Mouse (Mus musculus): ENCODE data around the gene Aldh1a3. TPM values are rescaled to one million over a fixed set of nuclear protein-coding genes. Genes with fewer than 3 reads are reported as not detected.
A peak's percentile ranks its signal among the peaks of the same experiment; 100 is the strongest.

Gene Aldh1a3
- polyA plus RNA-seq, 1 experiment from 2014 or later = 9.6 TPM

DNA sequence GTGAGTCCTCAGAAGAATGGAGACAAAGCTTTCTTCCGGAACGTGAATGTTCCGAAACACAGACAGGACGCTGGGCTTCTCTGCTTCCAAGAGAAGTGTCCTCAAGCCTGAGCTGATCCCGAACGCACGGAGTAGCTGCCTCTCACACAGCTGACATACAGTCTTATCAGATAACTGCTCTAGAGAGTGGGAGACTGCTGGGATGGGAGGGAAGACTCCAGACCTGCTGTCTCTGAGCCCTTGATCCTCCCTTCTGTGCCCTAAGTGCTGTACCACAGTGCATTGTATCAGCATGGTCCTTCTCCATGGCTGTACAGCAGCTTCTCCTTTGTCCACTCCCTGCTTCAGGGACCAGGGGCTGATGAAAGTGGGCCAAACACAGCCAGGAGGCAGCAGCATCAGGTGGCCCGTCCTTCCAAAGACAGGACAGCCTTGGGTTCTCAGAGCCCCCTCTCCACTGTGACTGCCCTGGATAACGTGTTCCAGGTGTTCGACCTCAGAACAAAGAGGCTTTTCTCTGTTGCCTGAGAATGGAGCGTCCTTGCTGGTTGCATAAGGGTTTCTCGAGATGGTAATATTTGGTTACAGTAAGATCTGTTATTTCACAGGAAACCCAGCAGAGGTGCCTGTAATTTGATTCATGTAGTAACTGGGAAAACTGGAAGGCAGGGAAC, 24.4 kb upstream of the Aldh1a3 start:
- H3K27me3 ChIP-seq (ENCODE audit: control insufficient read depth, insufficient read depth, low read length) = no peaks in the 10 kb centered on the region
- H3K9me3 ChIP-seq (ENCODE audit: control insufficient read depth, low read length) = no peaks in the 10 kb centered on the region
- WGBS = 70% methylated on average over 12 of the region's 12 CpGs
- no peak for TF ChIP-seq EP300 (optimal IDR thresholded peaks at IDR 0.05)
- TF ChIP-seq CTCF (IDR thresholded peaks at IDR 0.05; ENCODE audit: low read depth) = no peak
- no peak overlapping the region for H3K27ac ChIP-seq (replicated peaks)
- H3K9ac ChIP-seq (ENCODE audit: low read length) = no peak overlapping the region
- no peak for ATAC-seq (ENCODE audit: low FRiP score, low TSS enrichment)
- H3K4me1 ChIP-seq (replicated peaks; ENCODE audit: control insufficient read depth, insufficient read depth) = 0 out of 2 replicates have a peak, but pooled peaks cover 2% of the 10 kb centered on the region
- no peak overlapping the region for H3K4me3 ChIP-seq (ENCODE audit: low read depth, low read length)
- no peaks in the 10 kb centered on the region for H3K36me3 ChIP-seq (ENCODE audit: control insufficient read depth, insufficient read depth, low read length)
- H3K4me2 ChIP-seq (replicated peaks; ENCODE audit: low read depth) = no peak overlapping the region
- DNase-seq (ENCODE audit: low spot score) = no peak

DNA sequence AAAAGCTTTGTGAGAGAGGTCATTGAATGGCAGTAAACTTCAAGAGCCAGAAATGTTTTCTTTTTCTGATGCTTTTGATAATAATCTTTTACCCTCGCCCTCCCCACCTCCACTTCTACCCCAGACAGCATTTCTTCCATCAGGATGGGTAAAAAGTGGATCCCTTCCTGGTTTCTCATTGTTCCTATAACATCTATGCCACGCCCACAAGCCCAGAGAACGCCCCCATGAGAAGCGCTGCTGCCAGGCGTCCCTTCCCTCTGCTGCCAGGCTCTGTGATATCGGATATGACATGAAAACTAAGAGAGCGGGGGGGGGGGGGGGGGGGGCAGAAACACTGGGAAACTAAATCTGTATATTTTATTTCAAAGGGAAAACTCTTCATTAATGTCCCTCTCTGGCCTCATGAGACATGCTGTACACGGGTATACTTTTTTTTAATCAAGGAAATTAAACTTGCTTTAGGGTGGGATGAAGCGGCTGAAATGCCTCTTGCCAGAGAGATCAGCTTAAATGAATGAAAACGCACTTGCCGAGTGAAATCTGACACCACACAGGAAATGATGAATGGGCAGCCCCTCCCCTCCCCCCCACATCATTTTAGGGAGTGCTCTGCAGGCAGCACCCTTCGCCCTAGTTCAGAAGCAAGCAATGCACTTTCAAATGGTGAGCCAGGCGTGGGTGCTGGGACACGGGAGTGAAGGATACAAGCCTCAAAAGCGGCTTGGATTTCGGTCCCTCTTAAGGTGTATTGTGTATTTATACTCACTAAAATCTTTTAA, 22.8 kb upstream of the Aldh1a3 start:
- 7% methylated on average over 16 of the region's 16 CpGs for WGBS
- TF ChIP-seq EP300 (optimal IDR thresholded peaks at IDR 0.05) (no peak), CTCF (IDR thresholded peaks at IDR 0.05; ENCODE audit: low read depth) (no peak)
- no peaks in the 10 kb centered on the region for H3K36me3 ChIP-seq (ENCODE audit: control insufficient read depth, insufficient read depth, low read length)
- peak; percentile 71 for DNase-seq (ENCODE audit: low spot score)
- 0 out of 2 replicates have a peak, but pooled peaks cover 2% of the 10 kb centered on the region for H3K4me1 ChIP-seq (replicated peaks; ENCODE audit: control insufficient read depth, insufficient read depth)
- H3K9ac ChIP-seq (ENCODE audit: low read length) = no peak overlapping the region
- no peak overlapping the region for H3K27ac ChIP-seq (replicated peaks)
- peak overlapping the region; percentile 21; the same call in 1 of the 2 replicates for H3K4me3 ChIP-seq (ENCODE audit: low read depth, low read length)
- peak; percentile 76 for ATAC-seq (ENCODE audit: low FRiP score, low TSS enrichment)
- H3K9me3 ChIP-seq (ENCODE audit: control insufficient read depth, low read length) = no peaks in the 10 kb centered on the region
- H3K27me3 ChIP-seq (ENCODE audit: control insufficient read depth, insufficient read depth, low read length) = no peaks in the 10 kb centered on the region
- H3K4me2 ChIP-seq (replicated peaks; ENCODE audit: low read depth) = peak overlapping the region; percentile 52

DNA sequence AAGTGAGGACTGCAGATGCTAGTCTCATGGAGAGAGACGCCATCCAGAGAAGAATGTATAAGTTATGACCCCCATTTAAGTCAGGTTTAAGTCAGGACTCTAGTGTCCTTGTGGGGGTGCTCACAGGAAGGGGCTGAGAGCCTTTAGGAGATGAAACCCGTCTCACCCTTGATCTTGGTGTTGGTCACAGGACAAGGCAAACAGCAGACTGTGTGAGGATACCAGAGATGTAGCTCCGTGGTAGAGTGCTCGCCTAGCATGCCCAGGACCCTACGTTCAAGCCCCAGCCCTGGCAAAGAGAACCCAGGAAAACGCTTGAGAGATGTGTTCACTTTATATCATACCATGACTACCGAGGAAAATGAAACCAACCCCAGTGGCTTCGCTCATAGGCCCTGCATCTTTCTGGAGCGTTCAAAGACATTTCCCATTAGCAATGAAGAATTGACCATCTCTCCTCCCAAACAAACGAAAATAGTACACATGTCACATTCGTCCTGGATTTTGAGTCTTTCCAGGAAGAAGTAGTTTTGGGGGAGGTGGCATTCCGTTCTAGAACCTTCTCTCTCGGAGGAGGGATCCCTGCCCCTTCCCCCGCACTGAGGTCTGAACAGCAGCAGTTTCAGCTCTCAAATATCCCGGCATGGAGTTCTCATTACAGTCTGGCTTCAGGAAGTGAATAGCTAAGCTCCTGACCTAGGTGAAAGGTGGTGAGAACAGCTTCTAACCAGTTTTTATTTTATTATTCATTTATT, 21.6 kb upstream of the Aldh1a3 start:
- Histone ChIP-seq H3K4me3 (ENCODE audit: low read depth, low read length) (no peak overlapping the region), H3K9ac (ENCODE audit: low read length) (no peak overlapping the region), H3K9me3 (ENCODE audit: control insufficient read depth, low read length) (no peaks in the 10 kb centered on the region), H3K4me1 (replicated peaks; ENCODE audit: control insufficient read depth, insufficient read depth) (0 out of 2 replicates have a peak, but pooled peaks cover 2% of the 10 kb centered on the region), H3K36me3 (ENCODE audit: control insufficient read depth, insufficient read depth, low read length) (no peaks in the 10 kb centered on the region), H3K27me3 (ENCODE audit: control insufficient read depth, insufficient read depth, low read length) (no peaks in the 10 kb centered on the region), H3K4me2 (replicated peaks; ENCODE audit: low read depth) (no peak overlapping the region), H3K27ac (replicated peaks) (no peak overlapping the region)
- WGBS = 63% methylated on average over 15 of the region's 15 CpGs
- TF ChIP-seq EP300 (optimal IDR thresholded peaks at IDR 0.05) (no peak), CTCF (IDR thresholded peaks at IDR 0.05; ENCODE audit: low read depth) (no peak)
- ATAC-seq (ENCODE audit: low FRiP score, low TSS enrichment) (no peak), DNase-seq (ENCODE audit: low spot score) (no peak)

DNA sequence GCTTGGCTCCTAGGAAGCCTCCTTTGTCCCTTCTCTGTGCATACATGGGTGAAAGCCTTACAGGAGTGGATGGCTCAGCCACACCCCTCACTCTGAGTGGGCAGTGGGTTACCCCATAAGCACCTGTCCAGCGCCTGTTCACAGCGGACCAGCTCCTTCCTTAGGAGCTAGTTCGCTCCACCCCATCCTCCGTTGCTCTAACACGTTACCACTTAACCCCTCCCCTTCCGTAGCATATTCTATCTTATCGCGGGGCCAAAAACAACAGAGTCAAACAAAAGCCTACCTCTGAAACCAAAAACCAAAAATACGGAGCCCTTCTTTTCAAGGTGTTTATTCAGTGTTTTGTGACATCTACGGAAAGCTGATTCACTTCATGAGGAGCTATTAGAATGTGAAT, 21.0 kb upstream of the Aldh1a3 start:
- no peak for TF ChIP-seq EP300 (optimal IDR thresholded peaks at IDR 0.05)
- WGBS = 37% methylated on average over 10 of the region's 10 CpGs
- Histone ChIP-seq H3K9me3 (ENCODE audit: control insufficient read depth, low read length) (no peaks in the 10 kb centered on the region), H3K27ac (replicated peaks) (no peak overlapping the region), H3K9ac (ENCODE audit: low read length) (no peak overlapping the region), H3K36me3 (ENCODE audit: control insufficient read depth, insufficient read depth, low read length) (no peaks in the 10 kb centered on the region), H3K27me3 (ENCODE audit: control insufficient read depth, insufficient read depth, low read length) (no peaks in the 10 kb centered on the region), H3K4me1 (replicated peaks; ENCODE audit: control insufficient read depth, insufficient read depth) (0 out of 2 replicates have a peak, but pooled peaks cover 2% of the 10 kb centered on the region), H3K4me3 (ENCODE audit: low read depth, low read length) (no peak overlapping the region), H3K4me2 (replicated peaks; ENCODE audit: low read depth) (no peak overlapping the region)
- DNase-seq (ENCODE audit: low spot score) (no peak), ATAC-seq (ENCODE audit: low FRiP score, low TSS enrichment) (no peak)

DNA sequence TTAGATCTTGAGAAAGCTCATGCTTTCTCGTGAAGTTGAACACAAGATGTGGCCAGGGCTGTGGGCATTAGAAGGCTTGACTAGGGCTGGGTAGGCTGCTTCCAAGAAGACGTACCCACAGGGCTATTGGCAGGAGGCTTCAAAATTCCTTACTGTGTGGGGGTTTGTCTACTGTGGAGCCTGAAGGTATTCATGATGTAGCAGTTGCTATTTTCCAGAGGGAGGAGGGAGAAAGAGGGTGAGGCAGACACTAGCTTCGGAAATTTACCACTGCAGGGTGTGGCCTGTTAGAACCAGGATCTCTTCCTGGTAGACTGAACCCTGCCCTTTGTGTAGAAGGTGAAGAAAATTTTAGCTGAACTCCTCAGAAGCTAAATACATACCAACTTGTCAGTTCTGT, 19.5 kb upstream of the Aldh1a3 start:
- Histone ChIP-seq H3K4me1 (replicated peaks; ENCODE audit: control insufficient read depth, insufficient read depth) (0 out of 2 replicates have a peak, but pooled peaks cover 2% of the 10 kb centered on the region), H3K27me3 (ENCODE audit: control insufficient read depth, insufficient read depth, low read length) (no peaks in the 10 kb centered on the region), H3K4me2 (replicated peaks; ENCODE audit: low read depth) (no peak overlapping the region), H3K9ac (ENCODE audit: low read length) (no peak overlapping the region), H3K27ac (replicated peaks) (no peak overlapping the region), H3K36me3 (ENCODE audit: control insufficient read depth, insufficient read depth, low read length) (no peaks in the 10 kb centered on the region), H3K9me3 (ENCODE audit: control insufficient read depth, low read length) (no peaks in the 10 kb centered on the region), H3K4me3 (ENCODE audit: low read depth, low read length) (no peak overlapping the region)
- ATAC-seq (ENCODE audit: low FRiP score, low TSS enrichment) = peak; percentile 49; the same call in 1 of the 2 replicates
- DNase-seq (ENCODE audit: low spot score) = no peak
- 67% methylated on average over 3 of the region's 3 CpGs for WGBS
- no peak for TF ChIP-seq EP300 (optimal IDR thresholded peaks at IDR 0.05)
- no peak for TF ChIP-seq CTCF (IDR thresholded peaks at IDR 0.05; ENCODE audit: low read depth)

All from stomach, postnatal 0 days (tissue).